Mouse (Mus musculus) ovary, postnatal 36 days (tissue): ENCODE data around the gene Bbs9.

ENCODE experiments used
- DNase-seq: peaks from one replicate; pipeline ENCODE4 v3.0.0; 2022; ENCODE audit warnings: low spot score, mixed read lengths

Gene Bbs9

GRCm38 (mm10) chr9:22632800-22633485, 157.4 kb downstream of the Bbs9 start:
- no peak for DNase-seq

- no peak for DNase-seq
Observed at GRCm38 (mm10) chr9:22638502-22638901, 163.0 kb downstream of the Bbs9 start.

- DNase-seq, result no peak
Observed at GRCm38 (mm10) chr9:22640683-22641431, 165.3 kb downstream of the Bbs9 start.

- no peak for DNase-seq
Observed at GRCm38 (mm10) chr9:22645844-22646390, 170.4 kb downstream of the Bbs9 start.

GRCm38 (mm10) chr9:22646461-22646860, 170.9 kb downstream of the Bbs9 start:
- no peak for DNase-seq

- DNase-seq, result no peak
Observed at GRCm38 (mm10) chr9:22648163-22648562, 172.6 kb downstream of the Bbs9 start.

- no peak for DNase-seq
Observed at GRCm38 (mm10) chr9:22649606-22650005, 174.1 kb downstream of the Bbs9 start.

GRCm38 (mm10) chr9:22650781-22651180, 175.3 kb downstream of the Bbs9 start:
- DNase-seq, result no peak

GRCm38 (mm10) chr9:22651619-22652018, 176.1 kb downstream of the Bbs9 start:
- DNase-seq, result no peak

GRCm38 (mm10) chr9:22654726-22655393, 179.3 kb downstream of the Bbs9 start:
- no peak for DNase-seq

GRCm38 (mm10) chr9:22657216-22657615, 181.7 kb downstream of the Bbs9 start:
- DNase-seq, result no peak

- no peak for DNase-seq
Observed at GRCm38 (mm10) chr9:22665155-22665554, 189.6 kb downstream of the Bbs9 start.

- DNase-seq, result no peak
Observed at GRCm38 (mm10) chr9:22672937-22673336, 197.4 kb downstream of the Bbs9 start.

GRCm38 (mm10) chr9:22677132-22677829, 201.8 kb downstream of the Bbs9 start:
- no peak for DNase-seq

- no peak for DNase-seq
Observed at GRCm38 (mm10) chr9:22677997-22678396, 202.5 kb downstream of the Bbs9 start.

- no peak for DNase-seq
Observed at GRCm38 (mm10) chr9:22678496-22678895, 203.0 kb downstream of the Bbs9 start.

GRCm38 (mm10) chr9:22679485-22679884, 204.0 kb downstream of the Bbs9 start:
- DNase-seq, result no peak

GRCm38 (mm10) chr9:22680031-22680430, 204.5 kb downstream of the Bbs9 start:
- no peak for DNase-seq

- DNase-seq, result no peak
Observed at GRCm38 (mm10) chr9:22680484-22680883, 205.0 kb downstream of the Bbs9 start.

GRCm38 (mm10) chr9:22683786-22684185, 208.3 kb downstream of the Bbs9 start:
- no peak for DNase-seq

- no peak for DNase-seq
Observed at GRCm38 (mm10) chr9:22686765-22687472, 211.4 kb downstream of the Bbs9 start.
